Mouse (Mus musculus): ENCODE data around the gene Zdhhc4.

Gene Zdhhc4

DNA sequence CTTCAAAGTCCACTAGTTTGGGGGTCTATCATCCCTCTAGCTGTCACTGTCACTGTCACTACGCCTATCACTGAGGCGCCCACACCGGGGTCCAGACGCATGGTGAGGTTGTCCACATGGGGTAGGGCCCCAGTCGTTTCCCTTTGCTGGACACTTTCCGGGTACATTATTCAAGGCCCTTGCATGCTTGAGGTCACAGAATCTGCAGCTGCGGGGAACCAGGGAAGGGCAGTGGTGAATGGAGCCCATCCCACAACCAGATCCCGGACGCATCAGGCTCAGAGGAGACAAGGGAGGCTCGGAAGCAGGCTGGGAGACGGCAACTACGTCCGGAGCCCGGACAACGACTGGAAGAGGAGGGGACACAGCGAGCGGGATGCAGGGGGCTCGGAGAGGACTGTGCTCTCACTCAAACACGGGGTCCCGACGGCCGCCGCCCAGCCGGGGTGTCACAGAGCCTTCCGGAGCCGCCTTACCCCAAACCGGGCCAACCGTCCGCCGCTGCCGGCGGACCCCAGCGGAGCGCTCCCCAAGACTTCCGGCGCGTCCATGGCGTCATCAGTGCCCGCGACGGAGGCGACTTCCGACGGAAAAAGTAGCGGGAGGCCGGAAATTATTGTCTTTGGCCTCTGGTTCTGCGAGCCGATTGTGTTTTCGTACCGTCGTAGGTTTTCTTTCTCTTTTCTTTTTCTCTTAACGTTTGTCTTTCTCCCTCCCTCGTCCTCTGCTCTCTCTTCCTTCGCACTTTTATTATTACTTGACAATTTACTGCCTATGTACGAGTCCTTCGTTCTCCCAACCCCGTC is at the start of gene Zdhhc4:
Gene Zdhhc4 (minus strand): TSS at position 567 of the 806 bp plus-strand sequence.
- peak; percentile 96 for DNase-seq

DNA sequence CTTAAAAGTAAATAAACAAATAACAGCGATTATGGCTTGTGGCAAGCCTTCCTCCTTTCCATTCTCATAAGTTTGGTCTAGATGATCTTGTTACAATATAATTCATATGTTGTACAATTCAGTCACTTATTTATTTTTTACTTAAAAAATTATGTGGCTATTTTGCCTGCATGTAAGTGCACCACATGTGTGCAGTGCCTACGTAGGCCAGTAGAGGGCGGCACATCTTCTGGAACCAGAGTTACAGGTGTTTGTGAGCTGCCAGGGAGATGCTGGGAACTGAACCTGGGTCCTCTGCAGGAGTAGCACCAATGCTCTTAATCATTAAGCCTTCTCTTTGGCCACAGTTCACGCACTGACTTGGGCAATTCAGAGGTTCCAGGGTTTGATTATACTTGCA is 47.1 kb upstream of the Zdhhc4 start:
- no peak for DNase-seq

DNA sequence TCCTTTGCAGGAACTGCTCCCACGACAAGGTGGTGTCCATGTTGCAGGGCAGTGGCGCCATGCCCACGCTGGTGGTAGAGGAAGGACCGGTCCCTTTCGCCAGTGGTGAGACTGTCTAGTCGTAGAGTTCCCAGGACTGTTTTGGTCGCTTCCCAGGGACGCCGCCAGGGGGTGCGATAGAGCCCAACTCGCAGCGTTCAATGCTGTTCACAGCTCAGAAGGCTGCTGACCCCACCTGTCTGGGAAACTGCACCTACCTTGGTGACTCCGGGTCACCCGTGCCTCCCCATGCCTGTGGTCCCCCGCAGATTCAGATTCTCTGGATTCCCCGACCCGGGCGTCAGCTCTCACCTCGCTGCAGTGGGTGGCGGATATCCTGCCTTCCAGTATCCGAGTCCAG is 46.2 kb upstream of the Zdhhc4 start:
- peak; percentile 65 for DNase-seq

GRCm38 (mm10) chr5:143372818-143373217 is 43.8 kb upstream of the Zdhhc4 start:
- peak; percentile 60 for DNase-seq

DNA sequence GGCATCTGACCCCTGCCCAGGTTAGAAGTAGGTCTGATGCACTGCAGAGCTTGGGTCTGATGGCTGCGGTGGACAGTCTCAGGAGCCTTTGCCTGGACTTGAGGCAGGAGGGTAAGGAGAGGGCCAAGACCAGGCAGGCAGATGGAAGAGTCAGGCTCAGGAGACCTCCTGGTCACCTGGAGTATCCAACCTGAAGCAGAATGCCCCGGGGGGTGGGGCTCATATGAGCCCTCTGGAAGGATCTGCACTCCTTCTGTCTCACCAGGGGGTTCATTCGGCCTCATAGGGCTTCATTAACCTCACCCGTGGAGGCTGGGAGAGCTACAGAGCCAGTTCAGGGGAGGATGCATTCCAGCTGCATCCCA is 42.1 kb upstream of the Zdhhc4 start:
- no peak for DNase-seq

DNA sequence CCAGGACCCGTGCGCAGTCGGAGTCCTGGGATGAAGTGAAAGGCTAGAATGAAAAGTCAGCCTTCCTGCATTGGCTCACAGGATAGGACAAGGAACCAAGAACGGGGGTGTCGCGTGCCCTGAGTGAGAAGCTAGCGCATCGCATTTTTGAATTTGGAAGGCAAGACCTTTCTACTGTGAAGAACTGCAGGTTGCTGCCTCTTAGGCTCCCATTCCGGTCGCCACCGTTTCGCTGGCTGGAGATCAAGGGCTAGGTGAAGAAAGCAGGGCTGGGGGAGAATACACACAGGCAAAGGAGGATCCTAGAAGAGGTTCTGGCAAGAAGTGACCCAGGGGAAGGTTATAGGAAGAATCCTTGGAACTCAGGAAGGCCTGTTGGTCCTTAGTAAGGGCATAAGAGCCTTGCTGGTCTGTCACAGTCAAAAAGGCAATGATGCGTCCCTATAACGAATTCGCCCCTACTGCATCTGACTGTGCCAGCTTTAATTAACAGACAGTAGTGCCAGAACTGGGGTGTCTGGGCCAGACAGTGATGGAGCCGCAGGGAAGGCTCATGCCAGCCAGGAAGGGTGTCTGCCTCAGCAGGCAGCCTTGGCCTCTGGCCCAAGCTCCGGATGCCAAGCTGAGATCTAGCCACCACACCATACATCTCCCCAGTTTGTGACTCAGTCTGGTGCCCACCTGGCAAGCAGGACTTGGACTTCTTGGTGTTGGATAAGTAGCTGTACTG is 41.5 kb upstream of the Zdhhc4 start:
- no peak for DNase-seq

DNA sequence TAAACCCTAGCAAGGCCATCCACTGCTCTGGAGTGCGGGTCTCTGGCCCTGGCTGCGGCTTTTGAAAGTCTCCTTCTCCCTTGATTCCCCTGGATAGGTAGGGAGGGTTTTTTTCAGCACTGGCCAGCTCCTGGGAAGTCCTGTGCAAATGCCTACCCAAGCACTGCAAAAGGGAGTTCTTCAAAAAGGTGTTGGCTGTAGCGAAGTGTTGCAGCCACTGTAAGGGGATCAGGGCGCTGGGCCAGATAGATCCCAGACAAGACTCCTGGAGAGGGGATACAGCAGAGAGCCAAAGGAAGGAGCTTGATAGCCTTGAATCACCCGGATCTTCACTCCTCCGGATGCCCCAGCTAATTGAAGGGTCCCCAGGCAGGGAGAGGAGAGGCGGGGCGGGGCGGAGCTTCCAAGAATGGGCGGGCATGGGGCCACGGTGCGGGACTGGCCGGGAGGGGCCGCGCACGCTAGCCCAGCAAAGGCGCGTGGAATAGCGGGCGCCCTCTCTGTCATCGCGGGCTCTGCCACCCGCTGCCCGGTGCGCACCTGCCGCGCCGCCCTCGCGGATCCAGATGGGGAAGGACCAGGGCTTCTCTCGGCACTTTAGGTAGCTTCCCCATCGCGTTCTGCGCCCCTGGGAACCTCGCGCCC is 40.7 kb upstream of the Zdhhc4 start:
- DNase-seq = peak; percentile 33

- no peak for DNase-seq
Measured at GRCm38 (mm10) chr5:143367931-143368330, 38.9 kb upstream of the Zdhhc4 start.

DNA sequence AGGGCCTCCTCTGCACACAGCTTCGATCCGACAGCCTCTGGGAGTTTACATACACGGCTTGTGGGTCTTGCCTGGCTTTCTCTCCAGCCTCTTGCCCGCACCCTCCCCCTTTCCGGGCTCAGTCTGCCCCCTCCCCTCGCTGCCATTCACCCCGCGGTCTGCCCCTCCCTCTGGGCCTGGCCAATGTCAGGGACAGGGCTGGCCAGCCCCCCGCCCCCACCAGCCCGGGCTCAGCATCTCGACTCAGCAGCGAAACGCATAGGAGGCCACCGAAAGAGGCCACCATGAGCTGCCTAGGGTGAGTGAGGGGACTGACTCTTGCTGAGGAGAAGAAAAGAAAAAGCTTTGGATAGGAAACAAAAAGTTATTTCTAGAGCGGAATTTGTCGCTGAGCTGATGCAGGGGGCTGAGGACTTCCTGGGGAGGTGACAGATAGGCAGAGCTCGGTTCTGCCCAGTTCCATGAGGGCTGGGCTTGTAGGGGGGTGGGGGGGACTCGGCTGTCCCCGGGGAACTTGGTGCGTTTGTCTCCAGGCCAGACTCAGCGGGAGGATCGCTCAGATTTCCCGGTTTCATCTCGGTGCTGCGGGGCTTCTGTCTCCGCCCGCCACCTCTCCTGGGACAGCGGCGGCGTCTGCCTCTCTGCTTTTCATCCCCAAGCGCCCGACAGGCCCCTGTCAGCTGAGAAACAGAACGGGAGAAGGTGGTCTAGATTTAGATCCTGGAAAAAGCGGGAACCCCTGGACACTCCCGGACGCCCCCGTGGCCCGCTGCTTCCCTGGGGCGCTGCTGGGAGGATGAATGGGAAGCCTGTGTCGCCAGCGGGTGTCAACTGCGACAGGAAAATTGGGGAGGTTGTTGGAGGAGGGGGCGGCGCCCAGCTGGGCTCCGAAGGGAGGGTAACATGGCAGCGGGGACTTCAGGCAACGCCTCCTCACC is 34.9 kb upstream of the Zdhhc4 start:
- DNase-seq = peak; percentile 85

GRCm38 (mm10) chr5:143361428-143361827 is 32.4 kb upstream of the Zdhhc4 start:
- DNase-seq = no peak

GRCm38 (mm10) chr5:143360000-143360399 is 30.9 kb upstream of the Zdhhc4 start:
- DNase-seq = no peak

GRCm38 (mm10) chr5:143359263-143359662 is 30.2 kb upstream of the Zdhhc4 start:
- DNase-seq = no peak

DNA sequence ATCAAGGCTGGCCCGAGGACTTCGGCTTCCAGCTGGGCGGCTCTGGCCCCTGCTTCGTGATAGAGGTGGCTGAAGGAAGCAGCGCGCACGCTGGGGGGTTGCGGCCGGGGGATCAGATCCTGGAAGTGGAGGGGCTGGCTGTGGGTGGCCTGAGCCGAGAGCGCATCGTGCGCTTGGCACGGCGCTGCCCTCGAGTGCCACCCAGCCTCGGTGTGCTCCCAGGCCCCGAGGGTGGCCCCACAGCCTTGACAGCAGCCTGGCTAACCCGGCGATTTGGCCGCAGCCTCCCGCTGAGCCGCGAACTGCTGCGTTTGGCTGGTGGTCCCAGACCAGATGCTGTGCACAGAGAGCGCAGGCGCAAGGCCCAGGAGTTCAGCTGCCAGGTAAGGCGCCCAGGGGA is 28.5 kb upstream of the Zdhhc4 start:
- DNase-seq = peak; percentile 37

DNA sequence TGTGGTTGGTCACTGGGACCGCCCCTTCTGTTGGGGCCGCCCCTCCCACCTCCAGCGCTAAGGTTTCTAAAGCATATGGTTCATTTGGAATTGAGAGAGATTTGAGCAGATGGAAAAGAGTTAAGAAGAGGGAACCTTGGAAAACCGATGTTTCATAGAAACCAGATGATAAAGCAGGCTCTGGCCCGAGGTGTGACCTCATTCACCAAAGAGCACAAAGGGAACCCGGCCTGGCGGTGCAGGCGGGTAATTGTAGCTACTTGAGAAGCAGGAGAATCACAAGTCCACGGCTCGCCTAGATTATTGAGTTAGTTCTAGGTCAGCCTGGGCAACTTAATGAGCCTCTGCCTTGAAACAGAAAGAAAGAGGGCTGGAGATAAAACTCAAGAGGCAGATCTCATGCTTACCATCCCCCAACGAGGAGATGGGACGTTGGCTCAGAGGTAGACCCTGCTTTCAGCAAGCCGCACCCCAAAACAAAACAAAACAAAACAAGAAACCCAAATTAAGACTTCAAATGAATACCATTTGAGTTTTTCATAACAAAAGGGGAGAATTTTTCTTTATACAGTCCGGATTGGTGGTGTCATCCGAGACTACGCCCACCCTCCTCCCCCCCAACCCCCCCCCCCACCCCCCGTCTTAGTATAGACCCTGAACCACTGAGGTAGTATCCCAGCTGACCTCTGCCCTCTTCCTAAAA is 27.8 kb upstream of the Zdhhc4 start, which contains the start of gene Grid2ip:
Gene Grid2ip (plus strand): TSS at position 653 of the 703 bp plus-strand sequence.
- peak; percentile 62 for DNase-seq

DNA sequence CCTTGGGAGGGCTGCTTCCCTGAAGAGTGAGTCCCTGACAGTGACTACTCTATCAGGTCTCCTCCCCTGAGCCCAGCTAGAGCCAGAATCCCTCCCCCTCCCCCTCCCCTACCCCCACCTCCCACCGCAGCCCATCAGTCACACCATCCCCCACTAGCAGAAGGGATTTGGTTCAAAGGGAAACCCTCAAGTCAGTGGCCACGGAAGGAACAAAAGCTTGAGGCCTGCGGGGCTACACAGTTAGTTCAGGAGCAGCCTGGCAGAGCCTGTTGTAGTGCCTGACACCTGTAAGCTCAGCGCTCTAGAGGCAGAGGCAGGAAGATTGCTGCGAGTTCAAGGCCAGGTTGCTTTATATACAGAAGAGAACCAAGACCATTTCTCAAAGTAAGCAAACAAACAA is 27.0 kb upstream of the Zdhhc4 start:
- DNase-seq = no peak

DNA sequence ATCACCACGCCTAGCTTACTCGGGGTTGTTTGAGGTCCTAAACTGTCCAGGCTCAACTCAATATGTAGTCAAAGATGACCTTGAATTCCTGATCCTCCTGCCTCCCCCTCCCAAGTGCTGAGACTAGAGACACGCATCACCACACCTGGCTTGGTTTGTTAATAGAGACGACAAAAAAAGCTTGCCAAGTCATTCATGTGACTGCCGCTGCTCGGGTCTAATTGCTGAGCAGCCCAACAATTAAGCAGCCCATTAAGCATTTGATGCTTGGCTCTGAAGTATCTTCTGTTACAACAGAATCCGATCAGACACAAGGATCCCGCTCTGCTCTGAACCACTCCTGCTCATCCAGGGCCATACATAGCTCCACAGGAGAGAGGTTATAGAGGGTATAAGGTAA is 17.3 kb upstream of the Zdhhc4 start:
- DNase-seq = no peak

GRCm38 (mm10) chr5:143339603-143340002 is 10.5 kb upstream of the Zdhhc4 start:
- DNase-seq = no peak

GRCm38 (mm10) chr5:143336559-143336958 is 7.5 kb upstream of the Zdhhc4 start:
- DNase-seq = peak; percentile 25

DNA sequence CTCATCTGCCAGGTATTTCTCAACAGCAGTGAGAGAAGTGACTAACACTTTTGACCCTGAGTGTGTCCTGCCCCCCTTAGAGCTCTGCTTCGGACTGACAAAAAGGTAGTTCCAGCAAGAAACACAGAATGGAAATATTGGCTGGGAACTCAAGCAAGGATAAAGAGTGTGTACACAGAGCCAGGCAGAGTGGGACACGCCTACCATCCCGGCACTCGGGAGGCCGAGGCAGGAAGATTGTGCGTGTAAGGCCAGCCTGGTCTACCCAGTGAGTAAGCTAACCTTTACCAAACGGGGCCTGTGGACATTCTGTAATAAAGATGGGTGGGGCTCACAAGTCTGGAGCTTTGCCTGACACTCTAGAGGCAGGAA is 6.0 kb upstream of the Zdhhc4 start:
- DNase-seq = no peak

DNA sequence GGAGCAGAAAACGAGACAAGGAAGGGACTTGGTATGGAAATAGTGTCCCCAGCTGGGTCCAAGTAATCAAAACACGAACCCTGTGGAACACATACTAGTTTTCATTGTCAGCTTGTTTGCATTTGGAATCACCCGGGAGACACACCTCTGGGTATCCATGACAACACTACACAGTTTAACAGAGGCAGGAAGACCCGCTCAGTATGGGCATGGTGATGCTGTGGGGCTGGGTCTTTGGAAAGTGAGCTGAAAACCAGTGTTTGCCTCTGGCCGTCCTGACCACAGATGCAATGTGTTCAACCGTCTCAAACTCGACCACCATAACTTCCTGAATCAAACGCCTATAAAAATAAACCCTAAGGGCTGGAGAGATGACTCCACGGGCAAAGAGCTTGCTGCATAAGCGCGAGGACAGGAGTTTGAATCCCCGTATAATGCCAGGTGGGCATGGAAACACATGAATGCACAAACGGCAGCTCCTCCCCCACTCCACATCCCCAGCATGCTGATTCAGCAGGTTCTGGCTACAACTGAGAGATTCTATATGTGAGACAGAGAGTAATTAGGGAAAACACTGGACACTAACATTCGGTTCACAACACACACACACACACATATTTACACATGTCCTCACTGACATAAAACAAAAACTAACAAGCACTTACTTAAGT is 5.5 kb upstream of the Zdhhc4 start:
- no peak for DNase-seq

- DNase-seq = peak; percentile 76
Measured at GRCm38 (mm10) chr5:143333872-143334271, 4.8 kb upstream of the Zdhhc4 start.

GRCm38 (mm10) chr5:143317288-143317610 is 11.8 kb downstream of the Zdhhc4 start:
- DNase-seq = no peak
